Mouse (Mus musculus) c-Kit-positive CD71-negative TER-119-negative erythroid progenitor cells, embryonic 14.5 days (primary cell): ENCODE measurements around the gene Optn.

ENCODE experiments used
- DNase-seq: peaks from one replicate; pipeline ENCODE4 v3.0.0-alpha.2; 2013; ENCODE audit warnings: low read depth

The Optn gene

GRCm38 (mm10) chr2:5061133-5061708 is 2.6 kb downstream of the Optn start:
- no peak for DNase-seq

GRCm38 (mm10) chr2:5059997-5060396 is 3.9 kb downstream of the Optn start:
- DNase-seq, result no peak

- no peak for DNase-seq
Measured at GRCm38 (mm10) chr2:5058436-5058835, 5.4 kb downstream of the Optn start.

- no peak for DNase-seq
Measured at GRCm38 (mm10) chr2:5050562-5050961, 13.3 kb downstream of the Optn start.

- no peak for DNase-seq
Measured at GRCm38 (mm10) chr2:5047016-5047415, 16.8 kb downstream of the Optn start.

GRCm38 (mm10) chr2:5045269-5045965 is 18.4 kb downstream of the Optn start:
- DNase-seq, result no peak

GRCm38 (mm10) chr2:5044321-5044720 is 19.5 kb downstream of the Optn start:
- no peak for DNase-seq

- no peak for DNase-seq
Measured at GRCm38 (mm10) chr2:5043476-5043761, 20.4 kb downstream of the Optn start.

- DNase-seq, result no peak
Measured at GRCm38 (mm10) chr2:5042616-5043475, 21.0 kb downstream of the Optn start.

GRCm38 (mm10) chr2:5041854-5042253 is 22.0 kb downstream of the Optn start:
- DNase-seq, result no peak

- no peak for DNase-seq
Measured at GRCm38 (mm10) chr2:5040281-5041161, 23.3 kb downstream of the Optn start.

- DNase-seq, result no peak
Measured at GRCm38 (mm10) chr2:5039350-5040170, 24.3 kb downstream of the Optn start.

GRCm38 (mm10) chr2:5038320-5038719 is 25.5 kb downstream of the Optn start:
- DNase-seq, result no peak

- no peak for DNase-seq
Measured at GRCm38 (mm10) chr2:5037390-5037789, 26.5 kb downstream of the Optn start.

- no peak for DNase-seq
Measured at GRCm38 (mm10) chr2:5036411-5037076, 27.3 kb downstream of the Optn start.

- no peak for DNase-seq
Measured at GRCm38 (mm10) chr2:5035241-5035640, 28.6 kb downstream of the Optn start.

- DNase-seq, result no peak
Measured at GRCm38 (mm10) chr2:5034801-5035200, 29.1 kb downstream of the Optn start.

GRCm38 (mm10) chr2:5033546-5034420 is 30.1 kb downstream of the Optn start:
- DNase-seq, result no peak

GRCm38 (mm10) chr2:5032665-5033064 is 31.2 kb downstream of the Optn start:
- no peak for DNase-seq

- no peak for DNase-seq
Measured at GRCm38 (mm10) chr2:5031215-5031614, 32.6 kb downstream of the Optn start.
